Mouse (Mus musculus) MEL (cell line): ENCODE measurements at regions not wholly inside any gene's neighbourhood (a gene's known extent, or its start where the extent isn't known, plus 50 kb on each side); places are given as distances from the start of the nearest gene placed in this dataset.

ENCODE experiments used
- DNase-seq: peaks from one replicate; pipeline ENCODE4 v3.0.0; 2011; ENCODE audit warnings: low read depth, low spot score
- H3K27ac ChIP-seq: 2 replicates; pipeline ENCODE4 v1.5.1; 2012; ENCODE audit warnings: low read depth, mild to moderate bottlenecking, control low read depth, low read length, moderate library complexity; ENCODE audit not compliant: control insufficient read depth
- H3K27me3 ChIP-seq, 2 experiments: fragments of 150-350 bp in 1 of 2; sonication (generic) in 1 of 2; 2 replicates each; pipeline ENCODE4 v1.6.1; 2012; ENCODE audit warnings: low read length in 2 of 2, mild to moderate bottlenecking in 2 of 2, improper control_type of control experiment in 1 of 2, moderate library complexity in 1 of 2; ENCODE audit not compliant: insufficient read depth in 2 of 2, control insufficient read depth in 1 of 2
- H3K36me3 ChIP-seq, 2 experiments: 2 replicates each; pipeline ENCODE4 v1.6.1; 2012 to 2014; ENCODE audit warnings: low read length in 2 of 2, improper control_type of control experiment in 1 of 2, inconsistent platforms in 1 of 2, mild to moderate bottlenecking in 1 of 2; ENCODE audit not compliant: insufficient read depth in 2 of 2, control insufficient read depth in 1 of 2
- H3K4me1 ChIP-seq, 2 experiments: fragments of 150-350 bp in 1 of 2; sonication (generic) in 1 of 2; 2 replicates each; pipeline ENCODE4 v1.6.1; 2012; ENCODE audit warnings: low read length in 2 of 2, improper control_type of control experiment in 1 of 2, mild to moderate bottlenecking in 1 of 2; ENCODE audit not compliant: insufficient read depth in 2 of 2, control insufficient read depth in 1 of 2
- H3K4me3 ChIP-seq, 2 experiments: fragments of 150-350 bp in 1 of 2; sonication (generic) in 1 of 2; 2 replicates each; pipeline ENCODE4 v1.5.1; 2012; ENCODE audit warnings: low read depth in 2 of 2, low read length in 2 of 2, mild to moderate bottlenecking in 2 of 2, moderate library complexity in 2 of 2, control low read depth in 1 of 2, improper control_type of control experiment in 1 of 2; ENCODE audit not compliant: control insufficient read depth in 1 of 2, insufficient read depth in 1 of 2
- H3K79me2 ChIP-seq: 2 replicates; pipeline ENCODE4 v1.6.1; 2012; ENCODE audit warnings: mild to moderate bottlenecking, low read length, moderate library complexity; ENCODE audit not compliant: control insufficient read depth, poor library complexity, insufficient read depth
- H3K9ac ChIP-seq: 2 replicates; pipeline ENCODE4 v1.6.1; 2012; ENCODE audit warnings: low read depth, mild to moderate bottlenecking, control low read depth, low read length, moderate library complexity; ENCODE audit not compliant: control insufficient read depth, poor library complexity, severe bottlenecking
- H3K9me3 ChIP-seq: fragments of 150-350 bp; sonication (generic); replicated peaks from 2 replicates; pipeline ENCODE4 v1.6.1; 2012; ENCODE audit warnings: mild to moderate bottlenecking, low read length, improper control_type of control experiment, moderate library complexity; ENCODE audit not compliant: insufficient read depth
- BHLHE40 ChIP-seq: IDR thresholded peaks from 2 replicates; pipeline ENCODE4 v1.6.1; 2012; ENCODE audit warnings: low read depth, mild to moderate bottlenecking, inconsistent platforms, low read length, improper control_type of control experiment, borderline replicate concordance
- CHD1 ChIP-seq: IDR thresholded peaks from 2 replicates; pipeline ENCODE4 v1.6.1; 2012; ENCODE audit warnings: low read depth, mild to moderate bottlenecking, inconsistent platforms, low read length, improper control_type of control experiment
- CHD2 ChIP-seq: IDR thresholded peaks from 2 replicates; pipeline ENCODE4 v1.6.1; 2011; ENCODE audit warnings: low read length, improper control_type of control experiment
- CTCF ChIP-seq, 3 experiments: IDR thresholded peaks in 2 of 3; conservative IDR thresholded peaks in 1 of 3; 2 replicates each; pipeline ENCODE4 v1.5.1; 2011 to 2012; ENCODE audit warnings: low read length in 3 of 3, low read depth in 2 of 3, mild to moderate bottlenecking in 2 of 3, improper control_type of control experiment in 1 of 3, inconsistent platforms in 1 of 3, mixed read lengths in 1 of 3, moderate library complexity in 1 of 3; ENCODE audit not compliant: control insufficient read depth in 1 of 3, insufficient read depth in 1 of 3, poor library complexity in 1 of 3, severe bottlenecking in 1 of 3
- E2F4 ChIP-seq: IDR thresholded peaks from 2 replicates; pipeline ENCODE4 v1.6.1; 2011; ENCODE audit warnings: low read depth, low read length, improper control_type of control experiment, borderline replicate concordance
- ELF1 ChIP-seq: IDR thresholded peaks from 2 replicates; pipeline ENCODE4 v1.6.1; 2014; ENCODE audit warnings: low read depth, mild to moderate bottlenecking, inconsistent platforms, low read length, improper control_type of control experiment, moderate library complexity
- EP300 ChIP-seq, 2 experiments: IDR thresholded peaks; 2 replicates each; pipeline ENCODE4 v1.6.1; 2011; ENCODE audit warnings: improper control_type of control experiment in 2 of 2, low read length in 2 of 2, low read depth in 1 of 2, mild to moderate bottlenecking in 1 of 2
- GABPA ChIP-seq: IDR thresholded peaks from 2 replicates; pipeline ENCODE4 v1.6.1; 2012; ENCODE audit warnings: low read depth, mild to moderate bottlenecking, inconsistent platforms, low read length, improper control_type of control experiment, moderate library complexity
- HCFC1 ChIP-seq: IDR thresholded peaks from 2 replicates; pipeline ENCODE4 v1.6.1; 2012; ENCODE audit warnings: low read depth, mild to moderate bottlenecking, inconsistent platforms, low read length, improper control_type of control experiment, moderate library complexity
- KAT2A ChIP-seq: conservative IDR thresholded peaks from 2 replicates; pipeline ENCODE4 v1.6.1; 2012; ENCODE audit warnings: low read depth, low read length, improper control_type of control experiment, inconsistent platforms
- MAFK ChIP-seq: IDR thresholded peaks from 2 replicates; pipeline ENCODE4 v1.6.1; 2011; ENCODE audit warnings: low read depth, mild to moderate bottlenecking, low read length, improper control_type of control experiment, borderline replicate concordance
- MAX ChIP-seq: IDR thresholded peaks from 2 replicates; pipeline ENCODE4 v1.6.1; 2011; ENCODE audit warnings: low read length, improper control_type of control experiment
- MAZ ChIP-seq: IDR thresholded peaks from 2 replicates; pipeline ENCODE4 v1.6.1; 2012; ENCODE audit warnings: low read depth, mild to moderate bottlenecking, inconsistent platforms, low read length, improper control_type of control experiment
- MXI1 ChIP-seq: IDR thresholded peaks from 2 replicates; pipeline ENCODE4 v1.6.1; 2011; ENCODE audit warnings: mild to moderate bottlenecking, low read depth, low read length, improper control_type of control experiment
- MYC ChIP-seq: IDR thresholded peaks from 2 replicates; pipeline ENCODE4 v1.6.1; 2011; ENCODE audit warnings: low read depth, mild to moderate bottlenecking, low read length, improper control_type of control experiment, moderate library complexity
- NELFE ChIP-seq: IDR thresholded peaks from 2 replicates; pipeline ENCODE4 v1.6.1; 2011; ENCODE audit warnings: low read depth, low read length, improper control_type of control experiment
- NRF1 ChIP-seq: IDR thresholded peaks from 2 replicates; pipeline ENCODE4 v1.6.1; 2014; ENCODE audit warnings: low read depth, mild to moderate bottlenecking, inconsistent platforms, low read length, improper control_type of control experiment, moderate library complexity; ENCODE audit not compliant: poor library complexity, insufficient read depth, severe bottlenecking
- POLR2AphosphoS2 ChIP-seq: IDR thresholded peaks from 2 replicates; pipeline ENCODE4 v1.6.1; 2011; ENCODE audit warnings: low read length, improper control_type of control experiment
- POLR2AphosphoS5 ChIP-seq: IDR thresholded peaks from 2 replicates; pipeline ENCODE4 v1.6.1; 2012; ENCODE audit warnings: low read depth, borderline replicate concordance, mild to moderate bottlenecking, inconsistent platforms, low read length, moderate library complexity, mixed read lengths
- RAD21 ChIP-seq: IDR thresholded peaks from 2 replicates; pipeline ENCODE4 v1.6.1; 2011; ENCODE audit warnings: mild to moderate bottlenecking, low read depth, low read length, improper control_type of control experiment
- SIN3A ChIP-seq: IDR thresholded peaks from 2 replicates; pipeline ENCODE4 v1.6.1; 2012; ENCODE audit warnings: low read length, improper control_type of control experiment, inconsistent platforms
- TBP ChIP-seq: IDR thresholded peaks from 2 replicates; pipeline ENCODE4 v1.8.0; 2011; ENCODE audit warnings: low read depth, low read length, improper control_type of control experiment
- TCF12 ChIP-seq: IDR thresholded peaks from 2 replicates; pipeline ENCODE4 v1.6.1; 2014; ENCODE audit warnings: low read depth, mild to moderate bottlenecking, inconsistent platforms, low read length, improper control_type of control experiment, moderate library complexity
- UBTF ChIP-seq: IDR thresholded peaks from 2 replicates; pipeline ENCODE4 v1.6.1; 2012; ENCODE audit warnings: low read depth, mild to moderate bottlenecking, inconsistent platforms, low read length, improper control_type of control experiment, moderate library complexity, borderline replicate concordance; ENCODE audit not compliant: insufficient read depth
- USF1 ChIP-seq: IDR thresholded peaks from 2 replicates; pipeline ENCODE4 v1.6.1; 2014; ENCODE audit warnings: low read depth, mild to moderate bottlenecking, inconsistent platforms, low read length, improper control_type of control experiment, moderate library complexity
- USF2 ChIP-seq, 2 experiments: IDR thresholded peaks; 2 replicates each; pipeline ENCODE4 v1.6.1; 2011 to 2012; ENCODE audit warnings: improper control_type of control experiment in 2 of 2, low read length in 2 of 2, borderline replicate concordance in 1 of 2, inconsistent platforms in 1 of 2, low read depth in 1 of 2, mild to moderate bottlenecking in 1 of 2; ENCODE audit not compliant: insufficient read depth in 1 of 2
- ZC3H11A ChIP-seq: IDR thresholded peaks from 2 replicates; pipeline ENCODE4 v1.6.1; 2012; ENCODE audit warnings: low read depth, mild to moderate bottlenecking, inconsistent platforms, low read length, improper control_type of control experiment
- ZKSCAN1 ChIP-seq: IDR thresholded peaks from 2 replicates; pipeline ENCODE4 v1.6.1; 2012; ENCODE audit warnings: low read depth, mild to moderate bottlenecking, inconsistent platforms, low read length, improper control_type of control experiment, moderate library complexity
- ZMIZ1 ChIP-seq: IDR thresholded peaks from 2 replicates; pipeline ENCODE4 v1.6.1; 2012; ENCODE audit warnings: low read depth, mild to moderate bottlenecking, inconsistent platforms, low read length, improper control_type of control experiment, moderate library complexity
- ZNF384 ChIP-seq: IDR thresholded peaks from 2 replicates; pipeline ENCODE4 v1.6.1; 2012; ENCODE audit warnings: low read depth, mild to moderate bottlenecking, inconsistent platforms, low read length, improper control_type of control experiment

- Histone ChIP-seq H3K4me3 (no peak overlapping the region), H3K4me1 (no peaks in the 10 kb centered on the region), H3K36me3 (no peaks in the 10 kb centered on the region), H3K9ac (no peak overlapping the region), H3K79me2 (no peaks in the 10 kb centered on the region), H3K27me3 (peaks cover 0 to 4% of the 10 kb centered on the region in 2 experiments; a peak in 1 of 4 replicates), H3K9me3 (no peaks in the 10 kb centered on the region), H3K27ac (no peak overlapping the region)
- TF ChIP-seq UBTF (no peak), ZNF384 (no peak), ELF1 (no peak), KAT2A (no peak), USF1 (no peak), NELFE (no peak), E2F4 (no peak), GABPA (no peak), RAD21 (no peak), MXI1 (no peak), ZKSCAN1 (no peak), USF2 (IDR thresholded peaks at IDR 0.05; ENCODE audit: borderline replicate concordance in 1 of 2, insufficient read depth in 1 of 2, low read depth in 1 of 2, low read length in 2 of 2) (no peak), MAFK (no peak), BHLHE40 (no peak), MAX (no peak), MAZ (no peak), CHD2 (no peak)
- no peak for DNase-seq
Observed at GRCm38 (mm10) chr7:73670598-73670997, 69.5 kb upstream of the Fam174b start.

- Histone ChIP-seq H3K4me1 (no peaks in the 10 kb centered on the region), H3K27ac (no peak overlapping the region), H3K79me2 (no peaks in the 10 kb centered on the region), H3K9ac (no peak overlapping the region), H3K27me3 (peaks cover 0 to 4% of the 10 kb centered on the region in 2 experiments; a peak in 1 of 4 replicates), H3K36me3 (no peaks in the 10 kb centered on the region), H3K9me3 (no peaks in the 10 kb centered on the region), H3K4me3 (no peak overlapping the region)
- TF ChIP-seq BHLHE40 (no peak), USF2 (IDR thresholded peaks at IDR 0.05; ENCODE audit: borderline replicate concordance in 1 of 2, insufficient read depth in 1 of 2, low read depth in 1 of 2, low read length in 2 of 2) (no peak), SIN3A (no peak), CTCF (IDR thresholded peaks at IDR 0.05 in 2 of 3, conservative IDR thresholded peaks at IDR 0.05 in 1 of 3; ENCODE audit: control insufficient read depth in 1 of 3, insufficient read depth in 1 of 3, low read depth in 2 of 3, low read length in 3 of 3, poor library complexity in 1 of 3, severe bottlenecking in 1 of 3) (no peak), POLR2AphosphoS2 (no peak), ZC3H11A (no peak), NRF1 (no peak), ZMIZ1 (no peak), RAD21 (no peak), MYC (no peak), ELF1 (no peak), HCFC1 (no peak), KAT2A (no peak), TCF12 (no peak), NELFE (no peak), EP300 (IDR thresholded peaks at IDR 0.05; ENCODE audit: low read depth in 1 of 2, low read length in 2 of 2) (no peak), POLR2AphosphoS5 (no peak), CHD1 (no peak), TBP (no peak), MAX (no peak)
- DNase-seq: no peak
Observed at GRCm38 (mm10) chr7:73668791-73669190, 71.3 kb upstream of the Fam174b start.
